Mouse (Mus musculus) limb, embryonic 13.5 days (tissue): ENCODE data around the gene Dyrk3. TPM values are rescaled to one million over a fixed set of nuclear protein-coding genes. Genes with fewer than 3 reads are reported as not detected.
"Not testable (repeated sequence)": the region's sequence is repeated elsewhere in the genome, so short reads cannot be mapped to it uniquely, and the experiment has no call there.

Source experiments
- ATAC-seq: fragments of 200-750 bp; cut with Nextera tagmentation; 2 replicates; pipeline ENCODE4 v1.8.0; 2017; ENCODE audit warnings: low read depth, moderate number of reproducible peaks, moderate TSS enrichment; ENCODE audit not compliant: low FRiP score
- H3K27ac ChIP-seq: fragments of 300-500 bp; sonication (generic); 2 replicates; pipeline ENCODE4 v1.5.1; 2015; ENCODE audit warnings: inconsistent platforms, mild to moderate bottlenecking, moderate library complexity
- H3K27me3 ChIP-seq: fragments of 300-500 bp; sonication (generic); 2 replicates; pipeline ENCODE4 v1.6.1; 2015; ENCODE audit warnings: mild to moderate bottlenecking, inconsistent platforms
- H3K36me3 ChIP-seq: fragments of 300-500 bp; sonication (generic); 2 replicates; pipeline ENCODE4 v1.6.1; 2015; ENCODE audit warnings: inconsistent platforms, mild to moderate bottlenecking, moderate library complexity
- H3K4me1 ChIP-seq: fragments of 300-500 bp; sonication (generic); 2 replicates; pipeline ENCODE4 v1.6.1; 2015; ENCODE audit warnings: inconsistent platforms
- H3K4me2 ChIP-seq: fragments of 300-500 bp; sonication (generic); replicated peaks from 2 replicates; pipeline ENCODE4 v1.6.1; 2015; ENCODE audit warnings: inconsistent platforms, mild to moderate bottlenecking, moderate library complexity
- H3K4me3 ChIP-seq: fragments of 300-500 bp; sonication (generic); 2 replicates; pipeline ENCODE4 v1.5.1; 2015; ENCODE audit warnings: moderate library complexity, mild to moderate bottlenecking, inconsistent platforms
- H3K9ac ChIP-seq: fragments of 300-500 bp; sonication (generic); 2 replicates; pipeline ENCODE4 v1.6.1; 2015; ENCODE audit warnings: mild to moderate bottlenecking, inconsistent platforms
- H3K9me3 ChIP-seq: fragments of 300-500 bp; sonication (generic); 2 replicates; pipeline ENCODE4 v1.6.1; 2016; ENCODE audit warnings: inconsistent platforms
- WGBS: fragments of 180-500 bp; shearing (Covaris S2); methylation state at CpG from one replicate; pipeline ENCODE4 v1.1.7; 2015; 5-methylcytosine and 5-hydroxymethylcytosine counted together
- polyA plus RNA-seq: library from polyadenylated mRNA; unstranded; fragments of >200 nt; fragmentation: Nextera tagmentation; extraction: Ambion mirVana; gene quantifications from 2 replicates; pipeline ENCODE4 v1.2.1, GENCODE M21; 2015

The Dyrk3 gene
- polyA plus RNA-seq, 1 experiment from 2014 or later: 3.0 TPM

- Histone ChIP-seq H3K27me3 (no peaks in the 10 kb centered on the region), H3K27ac (no peak overlapping the region), H3K4me2 (no peak overlapping the region), H3K4me1 (no peaks in the 10 kb centered on the region), H3K9ac (no peak overlapping the region), H3K9me3 (no peaks in the 10 kb centered on the region), H3K4me3 (no peak overlapping the region), H3K36me3 (peaks cover 93% of the 10 kb centered on the region)
- no peak for ATAC-seq
- WGBS: 91% methylated on average over 8 of the region's 8 CpGs
Measured at GRCm38 (mm10) chr1:131175819-131176218, 37.7 kb upstream of the Dyrk3 start.

DNA sequence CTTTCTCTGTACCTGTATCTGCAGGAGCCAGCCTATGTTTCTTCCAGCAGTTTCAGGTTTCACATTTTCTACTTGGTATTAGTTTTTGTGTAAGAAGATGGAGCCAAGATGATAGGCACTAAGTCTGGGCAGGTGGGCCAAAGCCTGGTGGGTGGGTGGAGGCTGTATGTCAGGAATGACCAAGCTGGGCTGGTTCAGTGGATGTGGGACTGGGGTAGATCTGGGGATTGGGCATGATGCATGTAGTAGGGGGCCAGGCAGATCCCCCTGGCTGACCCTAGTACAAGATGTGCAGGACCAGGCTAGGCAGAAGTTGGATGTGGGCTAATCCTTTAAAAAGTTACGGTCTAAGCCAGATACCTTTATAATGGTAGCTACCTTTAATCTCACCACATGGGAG, 37.0 kb upstream of the Dyrk3 start:
- peaks cover 96% of the 10 kb centered on the region for H3K36me3 ChIP-seq
- H3K4me3 ChIP-seq: no peak overlapping the region
- no peak overlapping the region for H3K4me2 ChIP-seq
- ATAC-seq: no peak
- no peaks in the 10 kb centered on the region for H3K27me3 ChIP-seq
- no peak overlapping the region for H3K9ac ChIP-seq
- H3K27ac ChIP-seq: no peak overlapping the region
- H3K9me3 ChIP-seq: no peaks in the 10 kb centered on the region
- WGBS: 100% methylated on average over 1 of the region's 1 CpGs
- H3K4me1 ChIP-seq: no peaks in the 10 kb centered on the region

DNA sequence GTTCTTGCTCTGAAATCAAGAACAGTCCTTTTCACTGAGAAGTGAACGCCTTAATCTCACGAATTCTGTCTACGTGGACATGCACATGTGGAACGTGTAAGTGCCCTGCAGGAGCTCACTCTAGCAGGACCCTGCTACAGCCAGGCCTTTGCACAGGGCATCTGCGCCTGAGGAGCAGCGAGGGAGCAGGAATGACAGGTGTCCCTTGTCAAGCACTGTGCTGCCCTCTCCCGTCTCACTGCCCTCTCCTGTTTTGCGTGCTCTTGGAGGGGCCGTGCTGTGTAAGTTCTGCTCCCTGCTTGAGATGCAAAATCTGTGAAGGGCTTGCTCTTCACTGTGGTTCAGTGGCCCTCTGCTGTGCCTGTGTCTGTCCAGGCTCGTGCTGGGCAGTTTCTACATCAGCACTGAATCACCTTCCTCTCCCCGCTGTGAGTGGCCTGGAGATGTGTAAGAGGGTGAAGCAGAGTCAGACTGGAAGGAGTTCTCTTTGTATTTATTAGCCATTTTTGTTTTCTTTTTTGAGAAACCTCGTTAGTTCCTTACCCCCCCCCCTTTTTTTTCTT, 36.2 kb upstream of the Dyrk3 start:
- Histone ChIP-seq H3K27ac (no peak overlapping the region), H3K4me1 (no peaks in the 10 kb centered on the region), H3K9ac (no peak overlapping the region), H3K4me2 (no peak overlapping the region), H3K4me3 (no peak overlapping the region), H3K9me3 (no peaks in the 10 kb centered on the region), H3K36me3 (peaks cover 96% of the 10 kb centered on the region), H3K27me3 (no peaks in the 10 kb centered on the region)
- 84% methylated on average over 12 of the region's 12 CpGs for WGBS
- no peak for ATAC-seq

DNA sequence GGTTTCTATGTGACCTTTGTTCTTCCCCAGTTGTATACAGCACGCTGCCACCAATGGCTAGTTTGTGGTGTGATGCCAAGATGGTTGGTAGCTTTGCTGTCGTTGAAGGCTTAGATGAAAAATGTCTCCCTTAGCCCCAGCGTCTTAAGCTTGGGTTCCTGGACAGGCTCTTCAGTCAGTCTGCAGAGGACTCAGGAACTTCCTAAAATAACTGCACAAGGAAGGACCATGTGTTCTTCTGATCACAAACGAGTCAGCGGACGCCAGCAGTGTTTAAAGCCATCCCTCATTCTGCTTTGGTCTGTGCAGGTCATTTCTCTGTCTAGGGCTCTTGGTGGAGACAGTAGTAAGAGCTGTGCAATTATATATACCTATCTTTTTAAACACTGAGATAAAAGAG, 35.7 kb upstream of the Dyrk3 start:
- Histone ChIP-seq H3K27ac (no peak overlapping the region), H3K4me2 (no peak overlapping the region), H3K4me1 (no peaks in the 10 kb centered on the region), H3K9me3 (no peaks in the 10 kb centered on the region), H3K36me3 (peaks cover 99% of the 10 kb centered on the region), H3K9ac (no peak overlapping the region), H3K27me3 (no peaks in the 10 kb centered on the region), H3K4me3 (no peak overlapping the region)
- 82% methylated on average over 6 of the region's 6 CpGs for WGBS
- ATAC-seq: no peak

GRCm38 (mm10) chr1:131173001-131173400, 34.9 kb upstream of the Dyrk3 start:
- Histone ChIP-seq H3K36me3 (peaks cover 99% of the 10 kb centered on the region), H3K9me3 (no peaks in the 10 kb centered on the region), H3K27ac (no peak overlapping the region), H3K4me3 (no peak overlapping the region), H3K4me2 (no peak overlapping the region), H3K9ac (no peak overlapping the region), H3K4me1 (no peaks in the 10 kb centered on the region), H3K27me3 (no peaks in the 10 kb centered on the region)
- no peak for ATAC-seq
- 86% methylated on average over 7 of the region's 7 CpGs for WGBS

GRCm38 (mm10) chr1:131167612-131168011, 29.5 kb upstream of the Dyrk3 start:
- peaks cover 97% of the 10 kb centered on the region for H3K36me3 ChIP-seq

DNA sequence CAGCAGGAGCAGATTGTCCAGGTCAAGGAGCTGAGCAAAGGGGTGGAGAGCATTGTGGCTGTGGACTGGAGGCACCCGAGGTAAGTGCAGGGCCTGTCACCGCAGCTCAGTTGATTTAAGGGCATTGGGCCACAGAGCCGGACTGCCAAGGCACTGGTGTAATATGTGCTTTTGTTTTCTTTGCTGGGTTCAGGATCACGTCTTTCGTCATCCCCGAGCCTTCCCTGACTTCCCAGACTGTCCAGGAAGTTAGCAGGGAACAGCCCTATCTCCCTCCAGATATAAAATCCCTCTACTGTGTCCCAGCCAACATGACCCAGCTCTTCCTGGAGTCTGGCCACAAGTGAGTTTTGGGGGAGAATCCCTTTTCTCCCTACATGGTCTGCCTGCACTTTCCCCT, 26.3 kb upstream of the Dyrk3 start:
- Histone ChIP-seq H3K9me3 (no peaks in the 10 kb centered on the region), H3K4me2 (no peak overlapping the region), H3K4me1 (no peaks in the 10 kb centered on the region), H3K36me3 (peaks cover 93% of the 10 kb centered on the region), H3K27ac (no peak overlapping the region), H3K9ac (no peak overlapping the region), H3K27me3 (no peaks in the 10 kb centered on the region), H3K4me3 (no peak overlapping the region)
- 77% methylated on average over 6 of the region's 6 CpGs for WGBS
- ATAC-seq: no peak

More at GRCm38 (mm10) chr1:131167612-131168011, 29.5 kb upstream of the Dyrk3 start:
- Histone ChIP-seq H3K27me3 (no peaks in the 10 kb centered on the region), H3K9ac (no peak overlapping the region), H3K27ac (no peak overlapping the region), H3K9me3 (no peaks in the 10 kb centered on the region), H3K4me1 (no peaks in the 10 kb centered on the region), H3K4me2 (no peak overlapping the region), H3K4me3 (no peak overlapping the region)
- 94% methylated on average over 10 of the region's 10 CpGs for WGBS
- ATAC-seq: no peak

DNA sequence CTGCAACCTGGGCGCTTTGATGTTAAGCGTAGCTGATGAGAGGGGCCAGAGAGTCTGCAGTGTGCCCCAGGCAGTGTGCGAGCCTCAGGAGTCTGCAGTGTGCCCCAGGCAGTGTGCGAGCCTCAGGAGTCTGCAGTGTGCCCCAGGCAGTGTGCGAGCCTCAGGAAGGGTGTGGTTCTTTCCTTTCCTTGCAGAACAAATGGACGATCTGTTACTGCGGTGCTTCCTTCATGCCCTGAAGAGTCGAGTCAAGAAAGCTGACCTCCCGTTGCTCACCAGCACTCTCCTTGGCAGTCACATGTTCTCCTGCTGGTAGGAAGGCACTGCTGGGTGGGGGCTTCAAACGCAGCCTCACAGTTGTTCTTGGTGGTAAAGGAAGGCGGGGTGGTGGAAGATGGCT, 23.0 kb upstream of the Dyrk3 start:
- Histone ChIP-seq H3K9ac (no peak overlapping the region), H3K9me3 (no peaks in the 10 kb centered on the region), H3K4me1 (no peaks in the 10 kb centered on the region), H3K27ac (no peak overlapping the region), H3K4me3 (no peak overlapping the region), H3K27me3 (no peaks in the 10 kb centered on the region), H3K4me2 (no peak overlapping the region), H3K36me3 (peaks cover 77% of the 10 kb centered on the region)
- 87% methylated on average over 11 of the region's 11 CpGs for WGBS
- ATAC-seq: no peak

DNA sequence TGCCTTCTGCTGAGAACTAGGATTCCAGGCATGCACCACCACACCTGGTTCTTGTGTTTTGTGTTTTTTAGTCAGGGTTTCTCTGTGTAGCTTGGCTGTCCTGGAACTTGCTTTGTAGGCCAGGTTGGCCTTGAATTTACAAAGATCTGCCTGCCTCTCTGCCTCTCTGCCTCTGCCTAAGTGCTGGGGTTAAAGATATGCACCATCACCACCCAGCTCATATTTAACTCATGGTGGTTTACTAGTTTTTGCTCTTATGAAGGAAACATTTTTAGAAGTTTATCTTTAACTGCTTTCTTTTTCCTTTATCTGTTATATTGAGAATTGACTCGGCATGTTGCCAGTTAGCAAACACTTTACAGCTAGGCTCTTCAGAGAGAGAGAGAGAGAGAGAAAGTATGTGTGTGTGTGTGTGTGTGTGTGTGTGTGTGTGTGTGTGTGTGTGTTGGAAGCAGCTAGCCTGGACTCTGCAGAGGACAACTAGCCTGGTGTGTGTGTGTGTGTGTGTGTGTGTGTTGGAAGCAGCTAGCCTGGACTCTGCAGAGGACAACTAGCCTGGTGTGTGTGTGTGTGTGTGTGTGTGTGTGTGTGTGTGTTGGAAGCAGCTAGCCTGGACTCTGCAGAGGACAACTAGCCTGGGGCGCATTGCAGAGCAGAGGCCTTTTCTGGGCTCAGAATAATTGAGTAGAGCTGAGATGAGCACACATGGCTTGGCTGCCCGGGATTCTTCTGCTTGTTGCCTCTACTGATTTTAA, 21.6 kb upstream of the Dyrk3 start:
- not testable (repeated sequence) for H3K27me3 ChIP-seq, H3K4me2 ChIP-seq, H3K9me3 ChIP-seq, ATAC-seq, H3K4me1 ChIP-seq, H3K9ac ChIP-seq, H3K27ac ChIP-seq, H3K4me3 ChIP-seq
- 79% methylated on average over 3 of the region's 3 CpGs for WGBS
- H3K36me3 ChIP-seq: peaks cover 64% of the 10 kb centered on the region

- Histone ChIP-seq H3K27me3 (0 out of 2 replicates have a peak, but pooled peaks cover 3% of the 10 kb centered on the region), H3K4me2 (no peak overlapping the region), H3K36me3 (peaks cover 23% of the 10 kb centered on the region), H3K4me3 (no peak overlapping the region), H3K4me1 (peaks cover 12% of the 10 kb centered on the region), H3K27ac (no peak overlapping the region), H3K9ac (no peak overlapping the region), H3K9me3 (no peaks in the 10 kb centered on the region)
- ATAC-seq: no peak
- WGBS: 58% methylated on average over 2 of the region's 2 CpGs
Measured at GRCm38 (mm10) chr1:131155456-131155855, 17.3 kb upstream of the Dyrk3 start.

DNA sequence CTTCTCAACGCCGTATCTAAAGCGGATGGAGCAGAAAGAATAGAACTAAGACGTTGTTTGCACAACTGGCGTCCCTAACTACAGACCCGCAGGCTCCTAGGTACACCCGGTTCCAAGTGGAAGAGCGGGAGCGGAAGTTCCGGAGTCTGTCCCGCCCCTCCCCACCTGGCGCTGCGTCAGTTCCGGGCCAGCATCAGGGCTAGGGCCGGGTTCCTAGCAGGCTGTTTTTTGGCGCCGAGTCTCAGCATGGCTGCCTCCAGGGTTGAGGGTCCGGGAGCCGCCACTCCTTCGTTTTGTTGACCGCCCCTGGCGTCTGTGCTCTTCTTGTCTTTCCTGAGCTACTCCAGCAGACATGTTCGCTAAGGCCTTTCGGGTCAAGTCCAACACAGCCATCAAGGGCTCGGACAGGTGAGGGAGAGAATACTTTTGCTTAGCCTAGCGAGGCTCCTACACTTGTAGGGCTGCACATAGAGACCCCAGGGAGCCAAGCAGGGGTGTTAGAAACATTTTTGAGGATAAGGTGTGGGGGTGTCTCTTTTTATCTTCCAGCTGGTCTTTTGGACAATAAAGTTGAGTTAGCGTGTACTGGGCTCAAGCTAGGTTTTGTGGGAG, 15.0 kb upstream of the Dyrk3 start, which contains the start of gene Eif2d:
Eif2d (plus strand) TSS at position 164 of the 612 bp plus-strand sequence.
- peaks cover 4% of the 10 kb centered on the region for H3K36me3 ChIP-seq
- H3K9me3 ChIP-seq: no peaks in the 10 kb centered on the region
- peak within 1 kb of the TSS; percentile 84 for H3K4me3 ChIP-seq
- peaks cover 12% of the 10 kb centered on the region for H3K4me1 ChIP-seq
- no peak within 1 kb of the TSS; the same call in 1 of the 2 replicates for H3K27ac ChIP-seq
- WGBS: under 1% methylated on average over 27 of the region's 27 CpGs
- 0 out of 2 replicates have a peak, but pooled peaks cover 3% of the 10 kb centered on the region for H3K27me3 ChIP-seq
- peak within 1 kb of the TSS; percentile 85 for H3K4me2 ChIP-seq
- ATAC-seq: peak; percentile 99
- peak within 1 kb of the TSS; percentile 90 for H3K9ac ChIP-seq

- Histone ChIP-seq H3K4me3 (no peak overlapping the region), H3K36me3 (no peaks in the 10 kb centered on the region)
Measured at GRCm38 (mm10) chr1:131149496-131149895, 11.4 kb upstream of the Dyrk3 start.

More at GRCm38 (mm10) chr1:131149496-131149895, 11.4 kb upstream of the Dyrk3 start:
- WGBS: 69% methylated on average over 1 of the region's 1 CpGs
- Histone ChIP-seq H3K27ac (no peak overlapping the region), H3K9me3 (no peaks in the 10 kb centered on the region), H3K27me3 (0 out of 2 replicates have a peak, but pooled peaks cover 3% of the 10 kb centered on the region), H3K4me1 (peaks cover 9% of the 10 kb centered on the region), H3K4me2 (no peak overlapping the region), H3K9ac (no peak overlapping the region)
- ATAC-seq: no peak
